Mouse (Mus musculus) urinary bladder, postnatal 10 days (tissue): ENCODE results near the gene Gm10181.
"Not testable (repeated sequence)": the region's sequence is repeated elsewhere in the genome, so short reads cannot be mapped to it uniquely, and the experiment has no call there.

Source experiments
- DNase-seq: peaks from one replicate; pipeline ENCODE4 v3.0.0; 2022; ENCODE audit warnings: low spot score

The Gm10181 gene

GRCm38 (mm10) chr9:25089122-25089521 lies at the start of gene Gm10181:
Gene Gm10181 (plus strand): TSS chr9:25089422.
- DNase-seq: no peak

- DNase-seq: no peak
Observed at GRCm38 (mm10) chr9:25041665-25042064, 47.6 kb upstream of the Gm10181 start.

GRCm38 (mm10) chr9:25042162-25043111 lies 46.8 kb upstream of the Gm10181 start:
- DNase-seq: no peak

GRCm38 (mm10) chr9:25044325-25044724 lies 44.9 kb upstream of the Gm10181 start:
- DNase-seq: no peak

GRCm38 (mm10) chr9:25048289-25048688 lies 40.9 kb upstream of the Gm10181 start:
- DNase-seq: no peak

- no peak for DNase-seq
Observed at GRCm38 (mm10) chr9:25048940-25049339, 40.3 kb upstream of the Gm10181 start.

GRCm38 (mm10) chr9:25051901-25052300 lies 37.3 kb upstream of the Gm10181 start:
- no peak for DNase-seq

GRCm38 (mm10) chr9:25055650-25056376 lies 33.4 kb upstream of the Gm10181 start:
- DNase-seq: no peak

- DNase-seq: no peak
Observed at GRCm38 (mm10) chr9:25058726-25059125, 30.5 kb upstream of the Gm10181 start.

- no peak for DNase-seq
Observed at GRCm38 (mm10) chr9:25072666-25073065, 16.6 kb upstream of the Gm10181 start.

GRCm38 (mm10) chr9:25075977-25076376 lies 13.2 kb upstream of the Gm10181 start:
- DNase-seq: no peak

GRCm38 (mm10) chr9:25076505-25076904 lies 12.7 kb upstream of the Gm10181 start:
- no peak for DNase-seq

GRCm38 (mm10) chr9:25090853-25091252 lies 1.6 kb downstream of the Gm10181 start:
- DNase-seq: no peak

GRCm38 (mm10) chr9:25102881-25103280 lies 13.7 kb downstream of the Gm10181 start:
- no peak for DNase-seq

GRCm38 (mm10) chr9:25104638-25105037 lies 15.4 kb downstream of the Gm10181 start:
- no peak for DNase-seq

- DNase-seq: not testable (repeated sequence)
Observed at GRCm38 (mm10) chr9:25123590-25123989, 34.4 kb downstream of the Gm10181 start.

- DNase-seq: no peak
Observed at GRCm38 (mm10) chr9:25124048-25124447, 34.8 kb downstream of the Gm10181 start.

GRCm38 (mm10) chr9:25132253-25132652 lies 43.0 kb downstream of the Gm10181 start:
- DNase-seq: no peak

GRCm38 (mm10) chr9:25132920-25133319 lies 43.7 kb downstream of the Gm10181 start:
- DNase-seq: no peak

- no peak for DNase-seq
Observed at GRCm38 (mm10) chr9:25138900-25139299, 49.7 kb downstream of the Gm10181 start.
